Mouse (Mus musculus): ENCODE results near the gene Fgf22. TPM values are rescaled to one million over a fixed set of nuclear protein-coding genes. Genes with fewer than 3 reads are reported as not detected.

The Fgf22 gene
- total and polyA plus RNA-seq, 2 experiments = not detected

- no peak overlapping the region for H3K27ac ChIP-seq (replicated peaks; ENCODE audit: insufficient read depth, low read depth, low read length)
- H3K4me3 ChIP-seq (ENCODE audit: insufficient read depth, low read depth, low read length) = no peak overlapping the region
- H3K4me1 ChIP-seq (ENCODE audit: control insufficient read depth, insufficient read depth, low read length) = no peaks in the 10 kb centered on the region
- TF ChIP-seq CTCF (IDR thresholded peaks at IDR 0.05; ENCODE audit: low read depth, low read length) (peak; percentile 85), POLR2A (IDR thresholded peaks at IDR 0.05; ENCODE audit: extremely low read depth, insufficient read depth, low read length) (no peak)
- H3K9ac ChIP-seq (ENCODE audit: low read depth, low read length) = no peak overlapping the region
- WGBS = 37% methylated on average over 11 of the region's 11 CpGs
- DNase-seq (ENCODE audit: extremely low read depth, low read depth, low spot score) = no peak
- no peaks in the 10 kb centered on the region for H3K36me3 ChIP-seq (ENCODE audit: control insufficient read depth, insufficient read depth, low read length)
- no peaks in the 10 kb centered on the region for H3K27me3 ChIP-seq (ENCODE audit: control insufficient read depth, insufficient read depth, low read length)
- no peaks in the 10 kb centered on the region for H3K79me2 ChIP-seq (ENCODE audit: control insufficient read depth, insufficient read depth, low read length)
These were observed 28.8 kb upstream of the Fgf22 start for GRCm38 (mm10) chr10:79726090-79726489.

- no peaks in the 10 kb centered on the region for H3K27me3 ChIP-seq (ENCODE audit: control insufficient read depth, insufficient read depth, low read length)
- no peaks in the 10 kb centered on the region for H3K79me2 ChIP-seq (ENCODE audit: control insufficient read depth, insufficient read depth, low read length)
- 73% methylated on average over 28 of the region's 28 CpGs for WGBS
- DNase-seq (ENCODE audit: extremely low read depth, low read depth, low spot score) = no peak
- TF ChIP-seq CTCF (IDR thresholded peaks at IDR 0.05; ENCODE audit: low read depth, low read length) (no peak), POLR2A (IDR thresholded peaks at IDR 0.05; ENCODE audit: extremely low read depth, insufficient read depth, low read length) (no peak)
- H3K36me3 ChIP-seq (ENCODE audit: control insufficient read depth, insufficient read depth, low read length) = no peaks in the 10 kb centered on the region
- no peaks in the 10 kb centered on the region for H3K4me1 ChIP-seq (ENCODE audit: control insufficient read depth, insufficient read depth, low read length)
- no peak overlapping the region for H3K9ac ChIP-seq (ENCODE audit: low read depth, low read length)
- H3K4me3 ChIP-seq (ENCODE audit: insufficient read depth, low read depth, low read length) = no peak overlapping the region
- no peak overlapping the region for H3K27ac ChIP-seq (replicated peaks; ENCODE audit: insufficient read depth, low read depth, low read length)
These were observed 26.3 kb upstream of the Fgf22 start for GRCm38 (mm10) chr10:79728323-79729249.

- DNase-seq (ENCODE audit: extremely low read depth, low read depth, low spot score) = no peak
- TF ChIP-seq POLR2A (IDR thresholded peaks at IDR 0.05; ENCODE audit: extremely low read depth, insufficient read depth, low read length) (no peak), CTCF (IDR thresholded peaks at IDR 0.05; ENCODE audit: low read depth, low read length) (no peak)
- 73% methylated on average over 13 of the region's 13 CpGs for WGBS
- Histone ChIP-seq H3K9ac (ENCODE audit: low read depth, low read length) (no peak overlapping the region), H3K79me2 (ENCODE audit: control insufficient read depth, insufficient read depth, low read length) (no peaks in the 10 kb centered on the region), H3K4me1 (ENCODE audit: control insufficient read depth, insufficient read depth, low read length) (no peaks in the 10 kb centered on the region), H3K27ac (replicated peaks; ENCODE audit: insufficient read depth, low read depth, low read length) (no peak overlapping the region), H3K27me3 (ENCODE audit: control insufficient read depth, insufficient read depth, low read length) (no peaks in the 10 kb centered on the region), H3K4me3 (ENCODE audit: insufficient read depth, low read depth, low read length) (no peak overlapping the region), H3K36me3 (ENCODE audit: control insufficient read depth, insufficient read depth, low read length) (no peaks in the 10 kb centered on the region)
These were observed 25.4 kb upstream of the Fgf22 start for GRCm38 (mm10) chr10:79729357-79729965.

GRCm38 (mm10) chr10:79732500-79732899, 22.4 kb upstream of the Fgf22 start:
- TF ChIP-seq POLR2A (IDR thresholded peaks at IDR 0.05; ENCODE audit: extremely low read depth, insufficient read depth, low read length) = no peak
- peak; percentile 67; the same call in 1 of the 2 replicates for TF ChIP-seq CTCF (IDR thresholded peaks at IDR 0.05; ENCODE audit: low read depth, low read length)
- Histone ChIP-seq H3K4me1 (ENCODE audit: control insufficient read depth, insufficient read depth, low read length) (no peaks in the 10 kb centered on the region), H3K27me3 (ENCODE audit: control insufficient read depth, insufficient read depth, low read length) (no peaks in the 10 kb centered on the region), H3K9ac (ENCODE audit: low read depth, low read length) (no peak overlapping the region), H3K36me3 (ENCODE audit: control insufficient read depth, insufficient read depth, low read length) (peaks cover 18% of the 10 kb centered on the region), H3K4me3 (ENCODE audit: insufficient read depth, low read depth, low read length) (no peak overlapping the region), H3K27ac (replicated peaks; ENCODE audit: insufficient read depth, low read depth, low read length) (no peak overlapping the region), H3K79me2 (ENCODE audit: control insufficient read depth, insufficient read depth, low read length) (no peaks in the 10 kb centered on the region)
- 88% methylated on average over 1 of the region's 1 CpGs for WGBS
- no peak for DNase-seq (ENCODE audit: extremely low read depth, low read depth, low spot score)

GRCm38 (mm10) chr10:79733847-79734246, 21.0 kb upstream of the Fgf22 start:
- Histone ChIP-seq H3K27ac (replicated peaks; ENCODE audit: insufficient read depth, low read depth, low read length) (no peak overlapping the region), H3K79me2 (ENCODE audit: control insufficient read depth, insufficient read depth, low read length) (no peaks in the 10 kb centered on the region), H3K27me3 (ENCODE audit: control insufficient read depth, insufficient read depth, low read length) (no peaks in the 10 kb centered on the region), H3K36me3 (ENCODE audit: control insufficient read depth, insufficient read depth, low read length) (peaks cover 20% of the 10 kb centered on the region), H3K4me1 (ENCODE audit: control insufficient read depth, insufficient read depth, low read length) (no peaks in the 10 kb centered on the region), H3K9ac (ENCODE audit: low read depth, low read length) (no peak overlapping the region), H3K4me3 (ENCODE audit: insufficient read depth, low read depth, low read length) (no peak overlapping the region)
- WGBS = 98% methylated on average over 15 of the region's 15 CpGs
- TF ChIP-seq POLR2A (IDR thresholded peaks at IDR 0.05; ENCODE audit: extremely low read depth, insufficient read depth, low read length) (no peak), CTCF (IDR thresholded peaks at IDR 0.05; ENCODE audit: low read depth, low read length) (no peak)
- no peak for DNase-seq (ENCODE audit: extremely low read depth, low read depth, low spot score)

Data from liver, adult 2 months (tissue).